ENCODE assay signal across 12 mouse cellular contexts in the genomic region with DNA sequence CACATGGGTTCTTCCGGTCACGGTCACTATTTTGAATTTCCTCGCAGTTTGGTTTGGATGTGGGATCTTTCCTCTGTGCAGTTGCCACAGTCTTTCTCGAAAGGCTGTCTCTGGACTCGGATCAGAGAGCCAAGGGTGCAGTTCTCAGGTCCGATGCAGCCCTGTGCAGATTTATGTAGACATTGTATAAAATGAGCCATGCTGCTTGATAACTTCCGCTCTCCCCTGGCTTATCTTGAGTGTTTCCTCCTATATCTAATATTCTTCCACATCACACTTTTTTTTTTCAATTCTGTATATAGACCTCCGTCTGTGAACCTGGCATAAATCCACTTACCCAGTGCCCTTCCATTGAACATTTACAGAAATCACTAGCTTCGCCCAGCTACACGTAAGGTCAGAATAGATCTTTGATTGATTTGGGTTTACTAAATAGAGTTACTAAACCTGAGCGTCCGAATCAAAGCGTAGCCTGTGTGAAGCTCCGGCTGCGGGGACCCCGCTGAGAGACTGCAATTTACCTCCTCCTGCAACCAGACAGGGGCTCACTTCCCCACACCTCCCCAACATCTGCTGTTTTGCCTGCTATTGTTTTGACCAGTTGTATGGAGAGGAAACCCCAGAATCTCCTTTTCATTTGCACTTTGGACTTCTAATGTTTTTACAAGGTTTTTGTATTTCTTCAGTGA. TPM values are rescaled to one million over a fixed set of nuclear protein-coding genes. Genes with fewer than 3 reads are reported as not detected.
A peak's percentile ranks its signal among the peaks of the same experiment; 100 is the strongest.
DNase-seq lines count a peak whose midpoint lies in the region; ATAC-seq and TF ChIP-seq lines count a peak whose summit lies in the region.
"Had no signal": no experiment of that assay in that cellular context is flagged by ENCODE, and none has a peak within 500 bp of the region (broad histone marks: within the 10 kb centered on the region; RNA-seq: fewer than 3 reads in every experiment).

No protein-coding gene starts in this region.

- no peaks in the 10 kb centered on the region for H3K36me3 ChIP-seq in heart, embryonic 10.5 days
- no peaks in the 10 kb centered on the region for H3K36me3 ChIP-seq in limb, embryonic 14.5 days (ENCODE audit: control insufficient read depth, insufficient read depth, low read length)

- no peak for ATAC-seq in limb, embryonic 14.5 days (ENCODE audit: low FRiP score, low read depth)

- no peak for TF ChIP-seq POLR2A in limb, embryonic 14.5 days (IDR thresholded peaks at IDR 0.05; ENCODE audit: borderline replicate concordance, extremely low read depth, insufficient read depth, insufficient read length)

- DNase-seq in heart, embryonic 10.5 days (ENCODE audit: low spot score), result no peak
- no peak for DNase-seq in heart, adult 11 months
- DNase-seq in retina, embryonic 14.5 days (ENCODE audit: low spot score), result peak; percentile 90
- no peak for DNase-seq in retina, postnatal 1 day
- DNase-seq in limb, embryonic 14.5 days (ENCODE audit: low spot score), result no peak
- DNase-seq in right cerebral cortex, postnatal 10 days (ENCODE audit: low spot score in 2 of 2), result no peak
- no peak for DNase-seq in testis, postnatal 14 days (ENCODE audit: low spot score)
- no peak for DNase-seq in urinary bladder, adult 18-20 months (ENCODE audit: low spot score in 2 of 2)
- DNase-seq: B cell, adult 2 months; cerebellum, postnatal 36 days; left cerebral cortex, postnatal 4 days had no signal

- H3K27me3 ChIP-seq in heart, embryonic 10.5 days (ENCODE audit: insufficient read depth, poor library complexity, severe bottlenecking), result peaks cover 9% of the 10 kb centered on the region; the same call in 1 of the 2 replicates
- no peaks in the 10 kb centered on the region for H3K27me3 ChIP-seq in limb, embryonic 14.5 days (ENCODE audit: control insufficient read depth, insufficient read depth, low read length)

- WGBS in heart, embryonic 10.5 days, result 40% methylated on average over 16 of the region's 16 CpGs
- 35% methylated on average over 16 of the region's 16 CpGs for WGBS in limb, embryonic 14.5 days

- H3K9me3 ChIP-seq in heart, embryonic 10.5 days, result no peaks in the 10 kb centered on the region
- no peaks in the 10 kb centered on the region for H3K9me3 ChIP-seq in limb, embryonic 14.5 days (ENCODE audit: control insufficient read depth, low read length)

- H3K4me2 ChIP-seq in limb, embryonic 14.5 days (replicated peaks; ENCODE audit: low read depth, low read length, severe bottlenecking), result no peak overlapping the region

- no peak overlapping the region for H3K9ac ChIP-seq in limb, embryonic 14.5 days (ENCODE audit: low read depth, low read length, severe bottlenecking)

- H3K4me1 ChIP-seq in heart, embryonic 10.5 days, result peaks cover 87% of the 10 kb centered on the region
- peaks cover 31% of the 10 kb centered on the region for H3K4me1 ChIP-seq in limb, embryonic 14.5 days (ENCODE audit: control insufficient read depth, insufficient read depth, low read length)

- peak overlapping the region; percentile 91 for H3K27ac ChIP-seq in heart, embryonic 10.5 days
- 0 out of 2 replicates have a peak overlapping the region, but pooled peaks have one; percentile 16 for H3K27ac ChIP-seq in limb, embryonic 14.5 days (replicated peaks; ENCODE audit: low read depth, low read length)

- peak overlapping the region; percentile 44; the same call in 1 of the 2 replicates for H3K4me3 ChIP-seq in heart, embryonic 10.5 days
- H3K4me3 ChIP-seq in limb, embryonic 14.5 days (replicated peaks; ENCODE audit: low read length), result no peak overlapping the region
- H3K4me3 ChIP-seq: megakaryocyte, embryonic 14.5 days had no signal

RNA-seq across cellular contexts. Expression of gene Slc2a1, which starts 37.4 kb away (rescaled TPM):
- 549 and 607 TPM in 2 replicates for polyA plus RNA-seq in heart, embryonic 10.5 days (2016; fragmentation: Nextera tagmentation; extraction: Ambion mirVana)
- polyA plus RNA-seq in limb, embryonic 14.5 days (2012; rRNA removed), result 108 and 155 TPM in 2 replicates
- polyA plus RNA-seq in limb, embryonic 14.5 days (2014; fragmentation: Nextera tagmentation; extraction: Ambion mirVana), result 134 and 141 TPM in 2 replicates
